Mouse (Mus musculus): ENCODE data around the gene Gls. TPM values are rescaled to one million over a fixed set of nuclear protein-coding genes. Genes with fewer than 3 reads are reported as not detected.

Gene Gls
- total RNA-seq, 1 experiment = 91.2 TPM

DNA sequence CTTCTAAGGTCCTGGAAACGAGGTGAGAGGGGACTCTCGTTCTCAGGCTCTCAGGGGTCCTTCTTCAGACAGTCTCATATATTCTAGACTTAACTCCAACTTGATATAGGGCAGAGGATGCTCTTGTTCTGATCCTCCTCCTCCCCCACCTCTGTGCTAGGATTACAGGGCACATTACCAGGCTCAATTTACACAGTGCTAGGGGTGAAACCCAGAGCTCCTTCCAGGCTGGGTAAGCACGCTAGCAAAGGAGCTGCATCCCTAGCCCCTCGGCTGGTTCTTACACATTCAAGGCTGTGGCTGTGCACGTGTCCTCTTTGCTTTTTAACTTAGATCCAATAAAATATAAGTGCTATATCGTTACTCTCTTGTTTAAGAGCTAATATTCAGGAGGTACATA is 20.4 kb upstream of the Gls start:
- TF ChIP-seq ZNF384 (IDR thresholded peaks at IDR 0.05; ENCODE audit: low read depth, low read length) = no peak
- no peak for TF ChIP-seq CHD2 (IDR thresholded peaks at IDR 0.05; ENCODE audit: low read depth, low read length)
- no peak for TF ChIP-seq ZC3H11A (IDR thresholded peaks at IDR 0.05; ENCODE audit: borderline replicate concordance, low read depth, low read length)
- TF ChIP-seq MAFK (IDR thresholded peaks at IDR 0.05; ENCODE audit: insufficient read depth, low read depth, low read length) = no peak
- no peak for TF ChIP-seq HCFC1 (IDR thresholded peaks at IDR 0.05; ENCODE audit: borderline replicate concordance, insufficient read depth, low read length)
- no peaks in the 10 kb centered on the region for H3K4me1 ChIP-seq (ENCODE audit: control insufficient read depth in 2 of 2, insufficient read depth in 2 of 2, low read length in 2 of 2, poor library complexity in 1 of 2)
- no peaks in the 10 kb centered on the region for H3K9me3 ChIP-seq (ENCODE audit: control insufficient read depth, insufficient read depth, low read depth, low read length)
- no peak for DNase-seq (ENCODE audit: low read depth, low spot score)
- no peak overlapping the region for H3K27ac ChIP-seq (ENCODE audit: insufficient read depth, low read depth, low read length, poor library complexity, severe bottlenecking)
- no peak overlapping the region for H3K9ac ChIP-seq (ENCODE audit: insufficient read depth, low read depth, low read length, poor library complexity, severe bottlenecking)
- in situ Hi-C loops (cut with MboI; ENCODE audit: low sequenced_read_pairs in 2 of 2, unreplicated experiment in 2 of 2) = no loop called here
- H3K36me3 ChIP-seq (ENCODE audit: control insufficient read depth, insufficient read depth, low read length, poor library complexity, severe bottlenecking) = no peaks in the 10 kb centered on the region
- H3K4me3 ChIP-seq (ENCODE audit: insufficient read depth in 1 of 2, low read depth in 1 of 2, low read length in 2 of 2, poor library complexity in 1 of 2, severe bottlenecking in 1 of 2) = no peak overlapping the region

DNA sequence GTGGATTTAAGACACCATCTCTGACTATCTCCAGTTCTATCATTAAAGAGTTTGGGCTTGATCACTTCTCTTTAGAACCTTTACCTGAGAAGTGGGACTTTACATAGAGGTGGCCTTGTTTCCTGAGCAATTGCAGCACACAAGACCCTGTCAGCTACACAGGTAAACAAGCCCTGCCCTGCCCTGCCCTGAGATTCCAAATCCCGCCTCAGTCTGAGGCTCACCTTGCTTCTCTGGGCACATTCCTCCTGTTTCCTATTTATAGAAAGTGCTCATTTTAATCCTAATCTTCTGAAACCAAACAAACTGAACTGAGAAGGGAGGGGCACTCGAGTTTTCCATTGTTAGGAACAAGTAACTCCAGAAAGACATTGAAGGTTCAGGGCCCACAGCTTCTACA is 19.4 kb upstream of the Gls start:
- no peak for TF ChIP-seq MAFK (IDR thresholded peaks at IDR 0.05; ENCODE audit: insufficient read depth, low read depth, low read length)
- TF ChIP-seq CHD2 (IDR thresholded peaks at IDR 0.05; ENCODE audit: low read depth, low read length) = no peak
- no peak for TF ChIP-seq ZC3H11A (IDR thresholded peaks at IDR 0.05; ENCODE audit: borderline replicate concordance, low read depth, low read length)
- no peak for TF ChIP-seq HCFC1 (IDR thresholded peaks at IDR 0.05; ENCODE audit: borderline replicate concordance, insufficient read depth, low read length)
- TF ChIP-seq ZNF384 (IDR thresholded peaks at IDR 0.05; ENCODE audit: low read depth, low read length) = no peak
- in situ Hi-C loops (cut with MboI; ENCODE audit: low sequenced_read_pairs in 2 of 2, unreplicated experiment in 2 of 2) = no loop called here
- H3K36me3 ChIP-seq (ENCODE audit: control insufficient read depth, insufficient read depth, low read length, poor library complexity, severe bottlenecking) = no peaks in the 10 kb centered on the region
- H3K4me3 ChIP-seq (ENCODE audit: insufficient read depth in 1 of 2, low read depth in 1 of 2, low read length in 2 of 2, poor library complexity in 1 of 2, severe bottlenecking in 1 of 2) = no peak overlapping the region
- no peak overlapping the region for H3K27ac ChIP-seq (ENCODE audit: insufficient read depth, low read depth, low read length, poor library complexity, severe bottlenecking)
- H3K9me3 ChIP-seq (ENCODE audit: control insufficient read depth, insufficient read depth, low read depth, low read length) = no peaks in the 10 kb centered on the region
- no peak for DNase-seq (ENCODE audit: low read depth, low spot score)
- H3K4me1 ChIP-seq (ENCODE audit: control insufficient read depth in 2 of 2, insufficient read depth in 2 of 2, low read length in 2 of 2, poor library complexity in 1 of 2) = no peaks in the 10 kb centered on the region
- no peak overlapping the region for H3K9ac ChIP-seq (ENCODE audit: insufficient read depth, low read depth, low read length, poor library complexity, severe bottlenecking)

DNA sequence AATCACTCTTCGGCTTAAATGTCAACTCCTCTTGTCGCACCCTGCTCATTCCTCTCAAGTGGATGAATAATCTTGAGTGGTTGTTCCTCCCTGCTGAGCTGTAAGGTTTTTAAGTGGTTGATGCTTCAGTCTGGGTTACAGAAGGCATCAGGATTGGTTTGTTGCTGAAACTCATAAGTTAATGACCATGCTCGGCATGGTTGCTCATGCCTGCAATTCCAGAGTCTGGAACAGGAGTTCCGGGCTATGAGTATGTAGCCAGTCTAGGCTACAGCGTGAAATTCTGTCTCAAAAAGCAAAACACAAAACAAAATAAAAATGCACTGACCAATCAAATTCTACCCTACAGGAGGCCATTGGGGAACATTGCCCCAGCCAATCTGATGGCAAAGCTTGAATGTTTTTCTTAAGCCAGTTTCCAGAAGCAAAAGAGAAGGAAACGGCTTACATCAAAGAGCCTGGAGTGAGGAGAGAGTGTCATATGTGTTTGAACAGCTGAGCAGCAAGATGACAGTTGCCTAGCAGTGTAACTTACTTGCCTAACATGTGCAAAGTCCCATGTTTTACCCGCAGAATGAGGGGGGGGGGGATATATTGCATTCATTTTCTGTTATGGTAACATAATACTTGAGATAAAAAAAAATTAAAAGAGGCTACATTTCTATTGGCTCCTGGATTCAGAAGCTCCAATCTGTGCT is 18.2 kb upstream of the Gls start:
- H3K4me1 ChIP-seq (ENCODE audit: control insufficient read depth in 2 of 2, insufficient read depth in 2 of 2, low read length in 2 of 2, poor library complexity in 1 of 2) = no peaks in the 10 kb centered on the region
- DNase-seq (ENCODE audit: low read depth, low spot score) = no peak
- H3K9me3 ChIP-seq (ENCODE audit: control insufficient read depth, insufficient read depth, low read depth, low read length) = no peaks in the 10 kb centered on the region
- in situ Hi-C loops (cut with MboI; ENCODE audit: low sequenced_read_pairs in 2 of 2, unreplicated experiment in 2 of 2) = no loop called here
- TF ChIP-seq ZC3H11A (IDR thresholded peaks at IDR 0.05; ENCODE audit: borderline replicate concordance, low read depth, low read length) (no peak), ZNF384 (IDR thresholded peaks at IDR 0.05; ENCODE audit: low read depth, low read length) (no peak)
- H3K4me3 ChIP-seq (ENCODE audit: insufficient read depth in 1 of 2, low read depth in 1 of 2, low read length in 2 of 2, poor library complexity in 1 of 2, severe bottlenecking in 1 of 2) = no peak overlapping the region
- H3K9ac ChIP-seq (ENCODE audit: insufficient read depth, low read depth, low read length, poor library complexity, severe bottlenecking) = no peak overlapping the region
- H3K27ac ChIP-seq (ENCODE audit: insufficient read depth, low read depth, low read length, poor library complexity, severe bottlenecking) = no peak overlapping the region
- no peaks in the 10 kb centered on the region for H3K36me3 ChIP-seq (ENCODE audit: control insufficient read depth, insufficient read depth, low read length, poor library complexity, severe bottlenecking)

DNA sequence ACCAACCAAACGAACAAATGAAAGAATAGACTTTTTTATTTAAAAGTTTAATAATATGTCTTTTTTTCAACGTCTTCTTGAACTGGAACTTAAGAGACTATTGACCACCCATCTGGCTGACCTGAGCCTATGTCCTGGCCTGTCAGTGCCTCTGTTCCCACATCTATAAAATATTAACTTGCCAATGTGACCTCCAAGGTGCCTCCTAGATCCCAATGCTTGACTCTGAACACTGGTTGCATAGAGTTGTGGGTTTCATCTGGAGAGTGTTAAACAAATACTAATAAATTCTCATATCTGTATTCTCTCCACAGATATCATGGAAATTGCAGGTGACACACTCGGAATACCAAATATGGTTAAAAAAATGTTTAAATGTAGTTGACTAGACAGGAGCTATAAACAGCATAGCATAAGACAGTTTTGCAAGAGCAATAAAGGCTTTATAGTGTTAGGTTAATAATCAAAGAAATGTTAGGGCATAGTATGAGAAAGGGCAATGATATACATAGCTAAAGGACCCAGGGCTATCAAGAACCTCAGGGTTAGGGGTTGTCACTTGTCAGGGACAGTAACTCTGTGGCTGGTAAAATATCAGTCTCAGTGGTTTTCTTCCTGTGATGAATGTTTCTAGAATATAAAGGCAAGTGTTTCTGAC is 16.0 kb upstream of the Gls start:
- in situ Hi-C loops (cut with MboI; ENCODE audit: low sequenced_read_pairs in 2 of 2, unreplicated experiment in 2 of 2) = no loop called here
- no peak for TF ChIP-seq HCFC1 (IDR thresholded peaks at IDR 0.05; ENCODE audit: borderline replicate concordance, insufficient read depth, low read length)
- no peak for TF ChIP-seq ZNF384 (IDR thresholded peaks at IDR 0.05; ENCODE audit: low read depth, low read length)
- TF ChIP-seq CHD2 (IDR thresholded peaks at IDR 0.05; ENCODE audit: low read depth, low read length) = no peak
- TF ChIP-seq ZC3H11A (IDR thresholded peaks at IDR 0.05; ENCODE audit: borderline replicate concordance, low read depth, low read length) = no peak
- TF ChIP-seq MAFK (IDR thresholded peaks at IDR 0.05; ENCODE audit: insufficient read depth, low read depth, low read length) = no peak
- Histone ChIP-seq H3K9me3 (ENCODE audit: control insufficient read depth, insufficient read depth, low read depth, low read length) (no peaks in the 10 kb centered on the region), H3K27ac (ENCODE audit: insufficient read depth, low read depth, low read length, poor library complexity, severe bottlenecking) (no peak overlapping the region), H3K4me1 (ENCODE audit: control insufficient read depth in 2 of 2, insufficient read depth in 2 of 2, low read length in 2 of 2, poor library complexity in 1 of 2) (no peaks in the 10 kb centered on the region), H3K4me3 (ENCODE audit: insufficient read depth in 1 of 2, low read depth in 1 of 2, low read length in 2 of 2, poor library complexity in 1 of 2, severe bottlenecking in 1 of 2) (no peak overlapping the region), H3K36me3 (ENCODE audit: control insufficient read depth, insufficient read depth, low read length, poor library complexity, severe bottlenecking) (no peaks in the 10 kb centered on the region), H3K9ac (ENCODE audit: insufficient read depth, low read depth, low read length, poor library complexity, severe bottlenecking) (no peak overlapping the region)
- DNase-seq (ENCODE audit: low read depth, low spot score) = no peak
